Mouse (Mus musculus) spleen, adult 2 months (tissue): ENCODE data around the gene Iqschfp.

Experiments used
- CTCF ChIP-seq: fragments of 200-500 bp; IDR thresholded peaks from 2 replicates; pipeline ENCODE4 v1.5.1; 2011; ENCODE audit warnings: mild to moderate bottlenecking, inconsistent platforms; ENCODE audit not compliant: insufficient read depth, insufficient read length, insufficient replicate concordance; ENCODE audit errors: extremely low read depth
- POLR2A ChIP-seq: fragments of 200-500 bp; IDR thresholded peaks from 2 replicates; pipeline ENCODE4 v1.6.1; 2011; ENCODE audit warnings: low read depth, low read length, inconsistent platforms

- TF ChIP-seq POLR2A (no peak), CTCF (no peak)
Measured at GRCm38 (mm10) chr3:68400121-68400520, 508.1 kb downstream of the Iqschfp start.
